Mouse (Mus musculus): ENCODE results near the gene Sestd1. TPM values are rescaled to one million over a fixed set of nuclear protein-coding genes. Genes with fewer than 3 reads are reported as not detected.

Gene Sestd1
- polyA plus RNA-seq, 1 experiment from 2014 or later = 0.51 TPM

DNA sequence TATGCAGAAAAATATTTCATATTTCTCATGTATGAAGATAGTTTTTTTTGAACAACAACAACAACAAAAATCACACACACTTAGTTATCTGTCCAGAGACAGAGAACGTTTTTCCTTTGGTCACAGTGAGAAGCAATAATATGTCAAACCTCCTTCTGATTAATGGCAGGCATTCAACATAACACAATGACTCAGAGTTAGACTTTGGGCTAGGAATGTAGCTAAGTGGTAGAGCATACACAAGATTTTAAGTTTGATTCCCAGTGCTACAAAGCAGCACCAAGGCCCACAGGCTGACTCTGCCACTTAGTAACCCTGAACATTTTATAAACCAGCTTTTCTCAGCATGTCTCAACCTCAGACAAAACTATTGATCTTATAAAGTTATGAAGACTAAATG, 145.5 kb downstream of the Sestd1 start:
- WGBS (ENCODE audit: insufficient replicate concordance) = 17% methylated on average over 1 of the region's 1 CpGs

DNA sequence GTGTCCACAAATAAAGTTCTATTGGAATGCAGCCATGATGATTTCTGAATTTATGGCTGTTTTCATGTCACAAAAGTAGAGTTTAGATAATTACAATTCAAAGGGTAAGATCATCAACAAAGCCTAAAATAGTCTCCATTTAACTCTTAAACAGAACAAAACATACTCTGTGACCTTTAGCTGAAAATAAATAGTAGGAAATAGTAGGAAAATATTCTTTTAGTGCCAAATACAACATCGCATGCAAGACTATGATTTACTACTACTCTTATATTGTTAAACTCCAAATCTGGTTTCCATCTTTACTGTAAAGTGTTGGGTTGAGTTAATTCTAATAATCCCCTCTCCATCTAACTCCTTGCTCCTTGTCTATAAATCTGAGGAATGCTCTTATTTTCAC, 147.0 kb downstream of the Sestd1 start:
- H3K27me3 ChIP-seq (ENCODE audit: control insufficient read depth, insufficient read depth, low read depth, low read length) = no peaks in the 10 kb centered on the region
- 69% methylated on average over 1 of the region's 1 CpGs for WGBS (ENCODE audit: insufficient replicate concordance)
- H3K4me2 ChIP-seq (ENCODE audit: low read depth, low read length) = no peak overlapping the region
- no peak for ATAC-seq (ENCODE audit: low read depth)
- no peaks in the 10 kb centered on the region for H3K9me3 ChIP-seq (replicated peaks; ENCODE audit: control insufficient read depth, low read length)
- no peak overlapping the region for H3K9ac ChIP-seq (ENCODE audit: low read depth, low read length)
- no peak overlapping the region for H3K27ac ChIP-seq (ENCODE audit: low read length)
- H3K36me3 ChIP-seq (ENCODE audit: control insufficient read depth, insufficient read depth) = no peaks in the 10 kb centered on the region
- H3K4me1 ChIP-seq (ENCODE audit: control insufficient read depth, low read depth, low read length) = no peaks in the 10 kb centered on the region
- no peak overlapping the region for H3K4me3 ChIP-seq (ENCODE audit: low read depth, low read length)

More for the DNA sequence above, 145.5 kb downstream of the Sestd1 start:
- no peak overlapping the region for H3K4me3 ChIP-seq (ENCODE audit: low read depth, low read length)
- no peaks in the 10 kb centered on the region for H3K36me3 ChIP-seq (ENCODE audit: control insufficient read depth, insufficient read depth)
- H3K9ac ChIP-seq (ENCODE audit: low read depth, low read length) = no peak overlapping the region
- H3K27me3 ChIP-seq (ENCODE audit: control insufficient read depth, insufficient read depth, low read depth, low read length) = no peaks in the 10 kb centered on the region
- no peak overlapping the region for H3K4me2 ChIP-seq (ENCODE audit: low read depth, low read length)
- no peak for ATAC-seq (ENCODE audit: low read depth)
- no peaks in the 10 kb centered on the region for H3K4me1 ChIP-seq (ENCODE audit: control insufficient read depth, low read depth, low read length)
- no peaks in the 10 kb centered on the region for H3K9me3 ChIP-seq (replicated peaks; ENCODE audit: control insufficient read depth, low read length)
- no peak overlapping the region for H3K27ac ChIP-seq (ENCODE audit: low read length)

Other genes starting within 250 kb of the Sestd1 start
- 1.6 and 1.9 TPM in 2 replicates for gene Ccdc141, start 110.0 kb downstream of the Sestd1 start, polyA plus RNA-seq (2015; fragmentation: Nextera tagmentation; extraction: Ambion mirVana)

All from liver, embryonic 16.5 days (tissue).